Mouse (Mus musculus) liver, embryonic 14.5 days (tissue): ENCODE results near the gene Mageh1. TPM values are rescaled to one million over a fixed set of nuclear protein-coding genes. Genes with fewer than 3 reads are reported as not detected.
"Not testable (repeated sequence)": the region's sequence is repeated elsewhere in the genome, so short reads cannot be mapped to it uniquely, and the experiment has no call there.

Source experiments
- ATAC-seq: fragments of 200-750 bp; cut with Nextera tagmentation; 2 replicates; pipeline ENCODE4 v1.8.0; 2017; ENCODE audit warnings: moderate number of reproducible peaks, mild to moderate bottlenecking, moderate library complexity; ENCODE audit not compliant: insufficient read depth
- DNase-seq, 3 experiments: peaks; one replicate each; pipeline ENCODE4 v3.0.0-alpha.2; 2012 to 2013; ENCODE audit warnings: low read depth in 3 of 3, low spot score in 3 of 3
- H3K27ac ChIP-seq: fragments of 300-500 bp; sonication (generic); 2 replicates; pipeline ENCODE4 v1.5.1; 2014; ENCODE audit warnings: moderate library complexity, mild to moderate bottlenecking, control low read depth, inconsistent platforms
- H3K27me3 ChIP-seq: fragments of 300-500 bp; sonication (generic); 2 replicates; pipeline ENCODE4 v1.6.1; 2014; ENCODE audit warnings: mild to moderate bottlenecking, low read length, moderate library complexity; ENCODE audit not compliant: control insufficient read depth, insufficient read depth
- H3K36me3 ChIP-seq: fragments of 300-500 bp; sonication (generic); replicated peaks from 2 replicates; pipeline ENCODE4 v1.6.1; 2014; ENCODE audit warnings: low read depth; ENCODE audit not compliant: control insufficient read depth, insufficient read depth
- H3K4me1 ChIP-seq, 2 experiments: fragments of 200-500 bp in 1 of 2; fragments of 300-500 bp in 1 of 2; sonication (generic) in 1 of 2; replicated peaks; 2 replicates each; pipeline ENCODE4 v1.6.1; 2012 to 2014; ENCODE audit warnings: antibody characterized with exemption in 1 of 2, inconsistent platforms in 1 of 2, low read length in 1 of 2; ENCODE audit not compliant: control insufficient read depth in 2 of 2, insufficient read depth in 2 of 2
- H3K4me2 ChIP-seq: fragments of 300-500 bp; sonication (generic); 2 replicates; pipeline ENCODE4 v1.6.1; 2014; ENCODE audit warnings: low read depth, mild to moderate bottlenecking, control low read depth, moderate library complexity
- H3K4me3 ChIP-seq, 2 experiments: fragments of 200-500 bp in 1 of 2; fragments of 300-500 bp in 1 of 2; sonication (generic) in 1 of 2; 2 replicates each; pipeline ENCODE4 v1.5.1; 2012 to 2014; ENCODE audit warnings: low read depth in 2 of 2, low read length in 2 of 2, mild to moderate bottlenecking in 2 of 2, control low read depth in 1 of 2, inconsistent platforms in 1 of 2, moderate library complexity in 1 of 2; ENCODE audit not compliant: insufficient read depth in 1 of 2
- H3K9ac ChIP-seq: fragments of 300-500 bp; sonication (generic); replicated peaks from 2 replicates; pipeline ENCODE4 v1.6.1; 2014; ENCODE audit warnings: mild to moderate bottlenecking, control low read depth, moderate library complexity
- H3K9me3 ChIP-seq: fragments of 300-500 bp; sonication (generic); 2 replicates; pipeline ENCODE4 v1.6.1; 2016; ENCODE audit warnings: low read length, mixed read lengths; ENCODE audit not compliant: control insufficient read depth
- CTCF ChIP-seq: IDR thresholded peaks from 2 replicates; pipeline ENCODE4 v1.5.1; 2016; ENCODE audit warnings: antibody characterized with exemption, low read depth, control low read depth
- EP300 ChIP-seq: IDR thresholded peaks from 2 replicates; pipeline ENCODE4 v1.6.1; 2016; ENCODE audit warnings: antibody characterized with exemption, low read depth
- WGBS: fragments of 180-500 bp; shearing (Covaris S2); extraction: QIAGEN DNeasy Blood & Tissue Kit; methylation state at CpG from one replicate; pipeline ENCODE4 v1.1.7; 2014; ENCODE audit not compliant: insufficient replicate concordance; 5-methylcytosine and 5-hydroxymethylcytosine counted together
- polyA plus RNA-seq, 2 experiments: library from polyadenylated mRNA; depleted of rRNA in 1 of 2; stranded (reverse) in 1 of 2; unstranded in 1 of 2; fragments of >200 nt; fragmentation: Nextera tagmentation in 1 of 2; extraction: Ambion mirVana in 1 of 2; gene quantifications; 2 replicates each; pipeline versions ENCODE4 v1.2.1 to v1.2.3; 2012 to 2014

Gene Mageh1
- polyA plus RNA-seq, 2 experiments = 4.4 to 5.8 TPM

DNA sequence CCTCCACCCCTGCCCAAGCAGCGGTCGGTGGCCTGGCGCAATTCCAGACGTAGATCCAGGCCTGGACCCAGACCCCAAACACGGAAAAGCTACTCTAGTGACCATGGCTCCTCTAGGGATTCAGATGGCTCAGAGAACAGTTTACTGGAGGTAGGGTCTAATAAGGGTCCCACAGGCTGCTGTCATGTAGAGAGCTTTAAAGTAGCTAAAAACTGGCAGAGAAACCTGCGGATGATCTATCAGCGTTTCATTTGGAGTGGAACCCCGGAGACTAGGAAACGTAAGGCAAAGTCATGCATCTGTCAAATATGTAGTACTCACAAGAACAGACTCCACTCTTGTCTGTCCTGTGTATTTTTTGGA is 29.7 kb downstream of the Mageh1 start:
- TF ChIP-seq EP300 = no peak
- H3K27ac ChIP-seq = no peak overlapping the region
- ATAC-seq (no peak), DNase-seq (no peak)
- H3K9me3 ChIP-seq = no peaks in the 10 kb centered on the region
- H3K4me2 ChIP-seq = peak overlapping the region; percentile 62
- no peaks in the 10 kb centered on the region for H3K36me3 ChIP-seq
- no peaks in the 10 kb centered on the region for H3K27me3 ChIP-seq
- H3K4me1 ChIP-seq = no peaks in the 10 kb centered on the region
- 26% methylated on average over 9 of the region's 9 CpGs for WGBS
- H3K4me3 ChIP-seq = peak overlapping the region; percentile 26 to 54
- H3K9ac ChIP-seq = no peak overlapping the region

DNA sequence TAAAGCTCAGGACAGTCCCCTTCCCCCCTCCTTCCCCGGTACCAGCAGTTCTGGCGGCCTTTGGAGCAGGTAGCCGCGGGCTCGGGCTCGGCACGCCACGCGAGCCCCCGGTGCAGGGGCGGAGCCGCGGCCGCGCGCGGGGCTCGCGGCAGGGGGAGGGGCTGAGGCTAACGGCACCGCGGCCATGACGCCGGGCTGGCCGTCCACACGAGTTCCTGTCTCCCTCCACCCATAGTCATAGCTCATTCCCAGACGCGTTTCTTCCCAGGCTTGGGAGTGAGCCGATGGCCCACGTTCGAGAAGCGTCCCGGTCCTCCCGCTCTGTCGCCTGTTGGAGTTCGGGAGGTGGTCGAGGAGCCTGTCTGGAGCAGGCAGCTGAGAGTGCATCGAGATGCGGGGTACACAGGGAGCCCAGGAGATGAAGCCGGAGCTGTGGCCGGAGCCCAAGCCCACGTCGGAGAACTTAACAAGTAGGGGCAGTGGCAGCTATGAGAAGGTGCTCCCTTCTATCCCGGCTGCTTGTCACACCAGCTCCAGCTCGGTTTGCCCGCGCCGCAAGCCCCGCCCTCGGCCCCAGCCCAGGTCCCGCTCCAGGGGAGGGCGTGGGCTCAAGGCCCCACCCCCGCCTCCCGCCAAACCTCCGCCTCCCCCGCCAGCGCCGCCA is 30.2 kb downstream of the Mageh1 start:
- Histone ChIP-seq H3K36me3 (no peaks in the 10 kb centered on the region), H3K9me3 (no peaks in the 10 kb centered on the region), H3K4me3 (peak overlapping the region; percentile 54 to 71), H3K27ac (no peak overlapping the region), H3K27me3 (no peaks in the 10 kb centered on the region), H3K4me1 (no peaks in the 10 kb centered on the region), H3K9ac (peak overlapping the region; percentile 23), H3K4me2 (peak overlapping the region; percentile 62)
- DNase-seq = peak in 2 of 3 experiments; percentile 24 to 30
- 14% methylated on average over 38 of the region's 58 CpGs for WGBS
- no peak for TF ChIP-seq EP300
- TF ChIP-seq CTCF = no peak
- peak; percentile 91 for ATAC-seq

DNA sequence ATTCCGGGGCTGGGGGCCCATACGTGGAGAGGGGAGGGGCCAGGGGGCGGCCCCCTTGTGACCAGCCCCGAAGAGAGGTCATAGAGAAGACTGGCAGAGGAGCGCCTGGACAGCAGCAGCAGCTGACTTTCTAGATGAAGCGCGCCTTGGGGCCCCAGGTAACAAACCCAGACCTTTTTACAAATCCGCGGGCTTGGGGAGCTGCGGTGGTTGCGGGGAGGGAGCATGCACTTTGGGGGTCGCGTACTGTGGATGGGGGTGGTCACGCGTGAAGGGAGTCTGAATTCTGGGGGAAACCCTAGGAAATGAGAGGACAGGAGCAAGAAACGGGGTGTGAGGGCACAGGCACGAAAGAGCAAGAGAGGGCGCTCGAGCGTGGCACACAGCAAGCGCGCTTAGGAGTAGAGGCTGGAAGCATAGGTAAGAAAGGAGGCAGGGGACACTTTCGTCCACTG is 31.0 kb downstream of the Mageh1 start, which contains the start of gene Usp51:
Usp51 (plus strand) TSS at position 83 of the 455 bp plus-strand sequence.
- 12% methylated on average over 23 of the region's 23 CpGs for WGBS
- Histone ChIP-seq H3K9me3 (no peaks in the 10 kb centered on the region), H3K36me3 (no peaks in the 10 kb centered on the region), H3K4me2 (peak within 1 kb of the TSS; percentile 62), H3K9ac (peak within 1 kb of the TSS; percentile 23), H3K4me1 (no peaks in the 10 kb centered on the region), H3K4me3 (peak within 1 kb of the TSS; percentile 54 to 71), H3K27me3 (no peaks in the 10 kb centered on the region), H3K27ac (no peak within 1 kb of the TSS)
- no peak for DNase-seq
- TF ChIP-seq CTCF (peak; percentile 48), EP300 (no peak)
- ATAC-seq = peak; percentile 59; the same call in 1 of the 2 replicates

DNA sequence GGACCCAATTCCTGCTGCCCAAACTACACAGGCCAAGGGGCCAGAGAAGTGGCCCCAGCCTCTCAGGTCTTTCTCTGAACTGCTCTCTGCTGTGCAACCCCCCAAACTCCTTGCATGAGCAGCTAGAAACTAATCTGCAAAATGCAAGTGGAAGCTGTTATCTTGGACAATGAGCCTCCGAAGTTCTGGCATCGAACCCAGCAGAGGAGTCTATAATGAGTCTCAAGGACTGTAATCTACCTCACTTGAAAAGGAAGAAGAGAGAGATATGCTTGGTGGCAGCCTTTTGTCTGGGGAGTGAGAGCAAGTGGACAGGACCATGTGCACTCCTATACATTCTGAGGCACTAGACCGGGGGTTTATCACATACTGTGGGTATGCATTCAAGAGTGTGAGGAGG is 41.3 kb downstream of the Mageh1 start:
- DNase-seq, H3K9me3 ChIP-seq, H3K36me3 ChIP-seq, ATAC-seq, H3K27me3 ChIP-seq, H3K27ac ChIP-seq, H3K4me3 ChIP-seq, H3K4me2 ChIP-seq, H3K9ac ChIP-seq, H3K4me1 ChIP-seq: not testable (repeated sequence)
- no CpG with 5 or more reads among the region's 3 CpGs for WGBS

DNA sequence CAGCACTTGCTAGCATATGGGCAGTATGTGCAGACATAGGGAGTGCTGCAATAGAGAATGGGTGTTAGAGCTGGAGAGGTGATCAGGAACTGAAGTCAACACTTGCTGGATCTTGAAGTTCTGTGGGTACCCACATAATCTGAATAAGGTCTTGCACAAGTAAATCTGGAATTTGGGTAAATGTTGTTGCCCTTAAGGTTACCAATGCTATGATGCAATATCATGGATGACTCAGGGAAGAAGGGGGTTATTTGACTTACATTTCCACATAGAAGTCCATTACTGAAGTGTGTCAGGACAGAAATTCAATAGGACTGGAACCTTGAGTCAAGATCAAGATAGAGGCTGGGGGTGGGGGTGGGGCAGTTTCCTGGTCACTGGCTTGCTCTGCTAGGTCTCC is 47.5 kb downstream of the Mageh1 start:
- DNase-seq, H3K9me3 ChIP-seq, H3K36me3 ChIP-seq, H3K27me3 ChIP-seq, H3K4me2 ChIP-seq, H3K4me1 ChIP-seq, H3K4me3 ChIP-seq, H3K27ac ChIP-seq, ATAC-seq, H3K9ac ChIP-seq: not testable (repeated sequence)

Other genes with a start within 250 kb of the Mageh1 start
- 0.12 and 0.17 TPM in 2 replicates for gene Usp51, start 31.1 kb downstream of the Mageh1 start, polyA plus RNA-seq (2012; rRNA removed)
- 0.14 and 0.46 TPM in 2 replicates for gene Usp51, start 31.1 kb downstream of the Mageh1 start, polyA plus RNA-seq (2014; fragmentation: Nextera tagmentation; extraction: Ambion mirVana)
- gene Foxr2, start 81.2 kb upstream of the Mageh1 start, polyA plus RNA-seq (2012; rRNA removed) = not detected in 2 replicates
- gene Foxr2, start 81.2 kb upstream of the Mageh1 start, polyA plus RNA-seq (2014; fragmentation: Nextera tagmentation; extraction: Ambion mirVana) = not detected in 2 replicates
- 0.62 and 1.3 TPM in 2 replicates for gene Rragb, start 102.4 kb upstream of the Mageh1 start, polyA plus RNA-seq (2012; rRNA removed)
- gene Rragb, start 102.4 kb upstream of the Mageh1 start, polyA plus RNA-seq (2014; fragmentation: Nextera tagmentation; extraction: Ambion mirVana) = 0.38 and 0.50 TPM in 2 replicates
- gene Klf8, start 199.9 kb upstream of the Mageh1 start, polyA plus RNA-seq (2012; rRNA removed) = 0.21 and 0.25 TPM in 2 replicates
- gene Klf8, start 199.9 kb upstream of the Mageh1 start, polyA plus RNA-seq (2014; fragmentation: Nextera tagmentation; extraction: Ambion mirVana) = 0.10 and 0.24 TPM in 2 replicates